Mouse (Mus musculus) spleen, embryonic (tissue): ENCODE measurements at regions not wholly inside any gene's neighbourhood (a gene's known extent, or its start where the extent isn't known, plus 50 kb on each side); places are given as distances from the start of the nearest gene placed in this dataset.
"Not testable (repeated sequence)": the region's sequence is repeated elsewhere in the genome, so short reads cannot be mapped to it uniquely, and the experiment has no call there.

Experiments used
- CTCF ChIA-PET: fragments of 350-600 bp; sonication (Branson Sonifier 250); formaldehyde crosslinking; loops from one replicate; lab custom pipeline; 2022; lab: Charles Lee

DNA sequence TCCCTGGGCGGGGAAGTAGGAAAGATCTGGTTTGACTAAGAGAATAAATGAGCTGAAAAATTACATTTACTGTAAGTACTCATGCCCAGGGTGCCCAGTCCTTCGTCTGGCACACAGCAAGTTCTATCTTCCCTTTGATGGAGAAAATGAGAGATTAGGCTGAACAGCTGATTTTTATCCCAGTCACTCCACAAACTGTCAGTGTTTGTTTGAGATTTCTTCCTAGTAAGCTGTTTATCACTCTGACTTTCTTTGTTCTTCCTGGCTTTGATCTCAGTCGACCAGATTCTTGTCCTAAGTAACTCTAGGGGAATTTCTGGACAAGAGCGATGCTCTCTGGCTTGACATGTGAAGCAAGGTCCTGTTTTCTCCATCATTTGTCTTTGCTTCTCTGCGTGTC lies 710.3 kb upstream of the Nr2f1 start:
- CTCF ChIA-PET: no interaction called here

DNA sequence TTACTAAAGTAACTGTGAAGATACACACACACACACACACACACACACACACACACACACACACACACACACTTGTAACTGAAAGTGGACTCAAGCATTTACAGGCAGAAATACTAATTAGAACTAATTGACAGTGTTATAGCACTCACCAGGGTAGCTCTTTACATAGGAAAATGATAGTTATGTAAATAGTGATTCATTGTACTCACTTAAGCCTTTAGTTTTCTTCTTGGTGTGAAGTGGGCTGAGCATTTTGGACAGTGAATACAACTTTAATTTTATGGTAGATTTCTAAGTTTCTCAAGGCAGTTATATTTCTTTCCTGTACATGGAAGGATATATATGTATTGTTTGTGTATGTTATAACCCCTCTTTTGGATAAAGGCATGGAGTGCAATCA lies 704.5 kb upstream of the Nr2f1 start:
- CTCF ChIA-PET: no interaction called here

DNA sequence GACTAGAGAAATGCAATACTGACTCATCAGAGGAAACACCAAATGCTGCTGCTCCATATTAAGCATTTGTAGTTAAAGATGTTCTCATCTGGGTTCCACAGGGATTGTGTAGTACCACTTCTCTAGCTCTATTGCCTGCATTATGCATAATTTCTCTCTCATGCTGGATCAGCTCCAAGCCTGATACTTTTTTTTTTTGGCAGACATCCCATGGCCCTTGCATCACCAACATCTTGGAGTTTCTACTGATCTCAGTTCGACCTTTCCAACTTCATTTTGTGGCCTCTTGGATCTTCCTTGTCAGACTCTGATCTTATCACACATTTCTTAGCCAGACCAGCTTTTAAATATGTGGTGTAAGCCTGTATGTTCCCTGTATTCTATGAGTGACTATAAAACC lies 701.1 kb upstream of the Nr2f1 start:
- CTCF ChIA-PET: no interaction called here

DNA sequence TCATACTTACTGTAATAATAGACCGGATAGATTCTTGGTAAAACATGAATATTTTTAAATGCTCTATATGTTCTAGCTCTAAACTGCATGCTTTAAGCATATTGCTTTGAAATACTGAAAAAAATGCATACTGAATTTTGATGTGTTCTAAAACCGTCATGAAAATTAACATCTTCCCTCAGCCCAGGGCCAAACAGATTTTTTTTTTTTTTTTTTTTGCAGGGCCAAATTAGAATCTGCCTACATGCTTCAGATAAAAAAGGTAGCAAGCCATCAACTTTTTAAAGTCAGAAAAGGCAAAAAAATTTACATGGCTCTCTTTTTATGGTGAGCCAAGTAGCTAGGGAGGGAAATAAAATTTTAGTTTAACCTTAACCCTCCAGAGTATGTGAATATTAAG lies 692.7 kb upstream of the Nr2f1 start:
- CTCF ChIA-PET: no interaction called here

DNA sequence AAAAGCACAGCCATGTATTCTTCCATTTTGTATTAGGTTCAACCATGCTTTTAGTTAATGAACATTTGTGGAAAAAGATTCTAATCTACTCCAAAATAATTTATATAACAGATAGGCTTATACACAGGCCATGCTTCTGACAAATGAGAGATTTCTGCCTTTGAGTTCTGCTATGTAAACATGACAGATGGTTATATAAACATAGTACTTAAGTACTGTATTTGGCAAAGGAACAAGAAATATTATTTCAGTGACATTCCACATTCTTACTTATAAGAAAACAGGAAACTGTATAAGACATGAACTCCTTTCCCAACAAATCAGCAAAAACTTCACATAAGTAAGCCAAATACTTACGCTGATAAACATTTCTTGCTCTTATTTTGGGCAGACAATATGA lies 683.5 kb upstream of the Nr2f1 start:
- CTCF ChIA-PET: no interaction called here

DNA sequence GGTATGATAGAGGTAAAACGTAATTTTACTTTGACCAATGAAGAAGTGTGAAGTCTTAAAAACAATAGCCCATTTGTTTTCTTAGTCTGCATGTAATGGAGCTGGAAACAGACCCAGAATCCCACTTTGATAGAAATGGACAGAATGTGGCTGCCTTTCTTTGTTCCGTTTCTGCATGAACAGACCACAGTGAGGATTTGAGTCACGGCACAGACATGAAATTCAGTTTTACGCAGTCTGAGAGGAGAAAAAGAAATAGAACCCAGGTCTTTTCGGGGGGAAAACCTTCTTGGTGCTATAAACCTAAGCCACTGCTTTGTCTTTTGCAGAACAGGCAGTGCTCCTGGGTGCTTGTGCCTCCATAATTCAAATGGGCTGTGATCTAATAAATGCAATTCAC lies 673.0 kb upstream of the Nr2f1 start:
- CTCF ChIA-PET: no interaction called here

DNA sequence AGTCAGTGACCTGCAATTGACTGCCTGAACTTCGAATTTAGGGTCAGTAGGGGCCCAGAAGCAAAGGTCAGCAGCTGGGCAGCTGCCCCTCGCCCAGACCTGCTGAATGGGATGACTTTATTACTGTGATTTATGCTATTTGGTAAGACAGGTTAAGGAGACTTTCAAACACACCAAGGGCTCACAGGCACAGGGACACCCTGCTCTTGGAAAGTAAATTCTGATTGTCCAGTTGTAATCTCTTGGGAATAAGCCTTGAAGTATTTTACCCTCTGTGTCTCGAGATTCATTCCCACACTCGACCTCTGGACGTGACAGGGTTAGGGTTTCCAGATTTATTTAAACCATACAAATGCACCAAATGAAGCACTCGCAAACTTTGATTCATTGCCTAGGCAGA lies 672.4 kb upstream of the Nr2f1 start:
- CTCF ChIA-PET: no interaction called here

DNA sequence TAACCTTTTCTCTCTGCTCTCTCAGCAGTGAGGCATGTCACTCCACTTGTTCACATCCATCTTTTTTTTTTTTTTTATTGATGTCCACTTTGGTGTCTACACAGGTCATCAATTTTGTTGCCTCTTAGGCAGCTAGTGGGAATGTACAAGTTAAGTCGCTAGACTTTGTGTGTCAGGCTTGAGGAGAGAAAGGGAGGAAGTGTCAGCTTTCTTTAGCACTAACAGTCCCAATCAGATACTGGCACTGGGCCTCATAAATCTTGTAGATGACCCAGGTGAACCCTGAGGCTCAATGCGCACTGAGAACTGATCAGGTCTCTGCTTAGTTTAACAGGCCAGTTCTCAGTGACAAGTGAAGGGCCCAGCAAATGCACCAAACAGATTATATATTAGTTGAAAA lies 671.7 kb upstream of the Nr2f1 start:
- CTCF ChIA-PET: interaction anchor here (0.7 kb wide), 1 partner anchor 389 kb away, joined by 4 read pairs; no protein-coding TSS in a partner anchor

DNA sequence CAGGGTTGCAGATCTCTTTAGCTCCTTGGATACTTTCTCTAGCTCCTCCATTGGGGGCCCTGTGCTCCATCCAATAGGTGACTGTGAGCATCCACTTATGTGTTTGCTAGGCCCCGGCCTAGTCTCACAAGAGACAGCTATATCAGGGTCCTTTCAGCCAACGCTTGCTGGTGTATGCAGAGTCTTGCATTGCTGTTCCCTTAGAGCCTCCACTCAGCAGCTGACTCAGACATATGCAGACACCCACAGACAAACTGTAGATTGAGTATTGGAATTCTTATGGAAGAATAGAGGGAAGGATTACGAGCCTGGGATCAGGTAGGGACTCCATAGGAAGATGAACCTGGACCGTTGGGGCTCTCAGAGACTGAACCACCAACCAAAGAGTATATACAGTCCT lies 624.8 kb upstream of the Nr2f1 start:
- CTCF ChIA-PET: not testable (repeated sequence)

DNA sequence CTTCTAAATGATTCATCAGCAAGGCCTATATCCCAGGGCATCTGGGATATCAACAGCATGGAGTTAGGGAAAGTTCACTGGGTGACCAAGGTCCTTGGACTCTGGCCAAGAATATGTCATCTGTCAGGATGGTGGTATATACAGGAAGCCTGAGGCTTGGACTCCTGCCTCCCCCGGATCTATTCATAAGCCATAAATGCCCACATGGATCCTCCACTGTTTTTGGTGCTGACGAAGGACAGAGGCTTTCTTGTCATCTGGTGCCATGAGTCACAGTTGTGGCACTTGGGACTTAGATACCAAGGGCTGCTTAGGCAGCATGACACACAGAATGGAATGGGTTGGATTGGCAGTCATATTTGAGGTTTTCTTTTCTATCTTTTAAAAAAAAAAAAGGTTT lies 610.1 kb upstream of the Nr2f1 start:
- CTCF ChIA-PET: no interaction called here

DNA sequence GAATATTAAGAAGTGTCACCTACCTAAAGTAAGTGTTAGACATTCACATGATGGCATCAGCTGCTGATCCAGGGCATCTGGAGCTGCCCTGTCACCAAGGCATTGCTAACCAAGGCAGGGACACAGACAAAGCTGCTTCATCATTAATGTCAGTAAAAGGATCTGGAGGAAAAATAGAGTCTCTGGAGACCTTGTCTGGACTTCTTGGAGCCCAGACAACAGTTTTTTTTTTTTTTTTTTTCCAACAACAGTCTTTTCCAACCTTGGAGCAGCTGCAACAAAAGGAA lies 603.2 kb upstream of the Nr2f1 start:
- CTCF ChIA-PET: no interaction called here

DNA sequence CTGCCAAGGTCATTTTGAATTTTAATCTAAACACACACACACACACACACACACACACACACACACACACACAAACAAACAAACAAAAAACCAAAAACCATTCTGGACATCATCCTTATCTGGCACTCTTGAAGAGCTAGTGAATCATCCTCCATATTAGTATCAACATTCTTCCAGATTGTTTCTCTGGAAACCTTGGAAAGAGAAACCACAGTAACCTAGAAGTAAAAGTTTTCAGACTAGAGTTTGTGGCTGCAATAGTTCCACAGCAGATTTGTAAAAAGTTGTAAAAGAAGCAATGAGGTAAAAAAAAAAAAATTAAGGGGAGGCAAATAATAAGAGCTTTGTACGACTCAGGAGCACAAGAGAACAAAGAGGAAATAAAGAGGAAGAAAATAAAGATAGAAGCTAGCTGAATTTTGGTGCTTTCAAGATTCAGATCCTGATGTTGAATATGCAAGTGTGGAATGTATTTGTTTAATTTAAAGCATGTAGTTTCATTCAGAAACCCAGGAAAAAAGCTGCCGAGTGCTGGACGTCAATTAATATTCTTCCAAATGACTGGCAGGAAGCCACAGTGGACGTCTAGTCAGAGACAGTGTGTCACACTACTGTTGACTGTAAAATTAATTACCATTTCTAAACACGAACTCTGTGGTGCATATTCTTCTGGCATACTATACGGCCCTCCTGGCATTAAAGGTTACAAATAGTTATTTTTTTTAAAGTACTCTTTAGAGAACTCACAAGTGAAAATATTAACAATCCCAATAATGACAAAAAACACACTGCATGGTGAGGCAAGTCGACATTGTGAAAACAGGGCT lies 602.7 kb upstream of the Nr2f1 start:
- CTCF ChIA-PET: no interaction called here

DNA sequence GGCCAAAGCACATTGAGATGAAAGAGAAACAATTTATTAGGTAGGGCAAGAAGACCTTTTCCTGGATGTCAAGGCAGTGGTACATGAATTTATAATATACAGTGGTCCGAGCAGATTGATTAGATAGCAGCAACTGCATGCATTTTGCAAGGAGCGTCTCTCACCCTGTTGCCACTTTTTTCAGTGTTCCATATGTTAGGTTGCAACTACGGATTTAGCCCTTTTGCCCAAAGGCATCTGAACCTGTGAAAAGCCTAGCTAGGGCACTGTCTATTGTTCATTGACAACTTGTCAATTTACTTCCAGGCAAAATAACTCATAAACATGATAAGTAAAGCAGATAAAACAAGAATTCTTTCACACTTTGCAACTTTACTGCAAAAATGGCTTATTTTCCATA lies 600.1 kb upstream of the Nr2f1 start:
- CTCF ChIA-PET: no interaction called here

DNA sequence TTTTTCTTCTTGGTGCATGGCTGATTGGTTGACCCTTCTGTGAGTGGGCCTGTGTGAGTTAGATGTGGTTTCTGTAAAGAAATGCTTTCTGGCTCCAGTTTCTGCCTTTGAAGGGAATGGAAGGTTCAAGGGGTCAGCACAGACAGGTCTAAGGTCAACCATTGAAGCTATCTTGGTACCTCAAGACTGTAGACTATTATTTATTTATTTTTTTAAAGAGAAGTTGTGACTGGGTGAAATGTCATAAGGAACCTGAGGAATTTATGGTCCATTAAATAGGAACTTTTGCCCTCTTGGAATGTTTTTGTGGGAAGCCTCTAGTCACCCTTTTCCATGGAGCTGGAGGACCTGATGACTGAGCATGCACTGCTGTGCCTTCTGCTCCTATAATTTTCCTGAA lies 595.7 kb upstream of the Nr2f1 start:
- CTCF ChIA-PET: no interaction called here

DNA sequence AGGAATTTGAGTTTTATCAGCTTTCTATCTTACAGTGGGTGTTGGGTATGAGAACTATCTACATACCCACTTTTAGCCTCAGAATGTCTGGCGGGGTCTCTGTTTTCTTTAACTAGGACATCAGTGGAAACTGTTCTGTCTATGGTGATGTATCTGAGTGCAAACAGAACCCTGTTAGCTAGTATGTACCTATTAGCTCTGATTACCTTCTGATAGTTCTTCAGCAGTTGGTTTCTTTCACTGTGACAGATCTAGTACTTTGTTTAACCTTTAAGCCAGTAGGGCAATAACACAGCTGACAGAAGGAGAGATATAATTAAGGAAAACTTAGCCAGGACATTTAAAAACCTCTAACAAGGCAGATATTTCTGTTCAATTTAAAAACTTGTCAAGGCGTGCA lies 584.7 kb upstream of the Nr2f1 start:
- CTCF ChIA-PET: no interaction called here

DNA sequence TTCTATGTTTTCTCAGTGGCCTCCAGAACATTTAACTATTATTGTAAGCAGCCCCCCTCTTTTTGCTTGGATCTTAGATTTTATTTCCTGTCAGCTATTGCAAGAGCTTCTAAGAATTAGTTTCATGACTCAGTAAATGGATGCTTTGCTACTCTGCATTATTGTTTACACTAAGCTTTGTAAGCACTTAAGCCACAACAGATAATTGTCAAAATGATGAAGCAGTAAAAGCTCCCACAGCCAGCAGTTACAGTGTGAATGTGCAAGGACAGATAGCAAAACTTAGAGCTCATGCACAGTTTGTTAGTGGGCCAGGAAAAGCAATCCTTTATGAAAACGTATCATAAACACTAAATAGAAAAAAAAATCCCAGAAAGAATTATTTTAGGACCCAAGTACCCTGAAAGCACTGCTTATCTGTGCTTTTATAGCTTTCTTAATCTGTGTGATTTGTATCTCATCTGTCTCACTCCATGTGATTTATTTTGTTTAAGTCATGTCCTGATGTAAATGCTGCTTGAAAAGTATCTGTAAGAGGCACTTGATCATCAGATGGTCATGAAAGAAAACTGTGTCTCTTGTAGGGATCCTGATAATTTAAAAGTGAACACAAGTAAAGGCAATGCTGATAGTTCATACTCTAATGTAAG lies 584.2 kb upstream of the Nr2f1 start:
- CTCF ChIA-PET: no interaction called here
